Mouse (Mus musculus) cortical plate, adult 2 months (tissue): ENCODE data around the gene Cers6.

Experiments
- CTCF ChIP-seq: fragments of 200-500 bp; IDR thresholded peaks from 2 replicates; pipeline ENCODE4 v1.5.1; 2011; ENCODE audit warnings: mild to moderate bottlenecking, control low read depth, low read length; ENCODE audit not compliant: insufficient read depth; ENCODE audit errors: extremely low read depth
- POLR2A ChIP-seq: fragments of 200-500 bp; IDR thresholded peaks from 2 replicates; pipeline ENCODE4 v1.6.1; 2011; ENCODE audit warnings: mild to moderate bottlenecking, low read length, control low read depth; ENCODE audit not compliant: insufficient read depth; ENCODE audit errors: extremely low read depth

GRCm38 (mm10) chr2:69011392-69011791, 150.2 kb downstream of the Cers6 start:
- TF ChIP-seq CTCF (no peak), POLR2A (no peak)
